Comparison of ENCODE assay signal across 17 mouse cellular contexts in genomic region chr2:44029865-44030264, GRCm38 (mm10).
A peak's percentile ranks its signal among the peaks of the same experiment; 100 is the strongest.
DNase-seq lines count a peak whose midpoint lies in the region; ATAC-seq lines count a peak whose summit lies in the region.
"Had no signal": no experiment of that assay in that cellular context is flagged by ENCODE, and none has a peak within 500 bp of the region (broad histone marks: within the 10 kb centered on the region; RNA-seq: fewer than 3 reads in every experiment).

No protein-coding gene starts in this region.

- H3K4me1 ChIP-seq in forebrain, embryonic 13.5 days = no peaks in the 10 kb centered on the region
- H3K4me1 ChIP-seq in forebrain, embryonic 10.5 days = no peaks in the 10 kb centered on the region
- H3K4me1 ChIP-seq in midbrain, embryonic 11.5 days (ENCODE audit: control insufficient read depth, insufficient read depth, low read length) = no peaks in the 10 kb centered on the region
- H3K4me1 ChIP-seq in midbrain, embryonic 14.5 days (ENCODE audit: control insufficient read depth, insufficient read depth, low read length) = no peaks in the 10 kb centered on the region
- H3K4me1 ChIP-seq: hindbrain, embryonic 12.5 days; hindbrain, embryonic 15.5 days had no signal

- DNase-seq in forebrain, embryonic 10.5 days (ENCODE audit: extremely low spot score, low spot score) = no peak
- no peak for DNase-seq in frontal cortex, postnatal 25 days (ENCODE audit: low spot score in 2 of 2)
- DNase-seq in midbrain, embryonic 11.5 days (ENCODE audit: low spot score, missing footprints) = peak; percentile 19
- DNase-seq in midbrain, embryonic 14.5 days = no peak
- DNase-seq: adrenal gland, postnatal 10 days; adrenal gland, postnatal 36 days; cerebellum, adult 18-20 months; cerebellum, adult 9-10 months; gastrocnemius, adult 2 months; gastrocnemius, postnatal 14 days; heart, adult 11 months had no signal

- no peak overlapping the region for H3K9ac ChIP-seq in forebrain, embryonic 13.5 days
- no peak overlapping the region for H3K9ac ChIP-seq in midbrain, embryonic 11.5 days (ENCODE audit: low read length)
- no peak overlapping the region for H3K9ac ChIP-seq in midbrain, embryonic 14.5 days (replicated peaks; ENCODE audit: low read length)
- H3K9ac ChIP-seq: hindbrain, embryonic 12.5 days; hindbrain, embryonic 15.5 days had no signal

- 80% methylated on average over 10 of the region's 10 CpGs for WGBS in forebrain, embryonic 13.5 days
- WGBS in forebrain, embryonic 10.5 days = 92% methylated on average over 10 of the region's 10 CpGs
- 94% methylated on average over 10 of the region's 10 CpGs for WGBS in midbrain, embryonic 11.5 days
- WGBS in midbrain, embryonic 14.5 days = 94% methylated on average over 10 of the region's 10 CpGs

- H3K27ac ChIP-seq in forebrain, embryonic 13.5 days = peak overlapping the region; percentile 10; the same call in 1 of the 2 replicates
- no peak overlapping the region for H3K27ac ChIP-seq in forebrain, embryonic 10.5 days
- H3K27ac ChIP-seq in midbrain, embryonic 11.5 days (ENCODE audit: low read depth, low read length) = no peak overlapping the region
- no peak overlapping the region for H3K27ac ChIP-seq in midbrain, embryonic 14.5 days (replicated peaks; ENCODE audit: low read depth, low read length)
- H3K27ac ChIP-seq: gastrocnemius, adult 2 months; hindbrain, embryonic 12.5 days; hindbrain, embryonic 15.5 days had no signal

- H3K4me2 ChIP-seq in forebrain, embryonic 13.5 days = no peak overlapping the region
- H3K4me2 ChIP-seq in midbrain, embryonic 11.5 days = no peak overlapping the region
- no peak overlapping the region for H3K4me2 ChIP-seq in midbrain, embryonic 14.5 days (ENCODE audit: low read length)
- H3K4me2 ChIP-seq: heart, embryonic 11.5 days; hindbrain, embryonic 12.5 days; hindbrain, embryonic 15.5 days had no signal

- H3K9me3 ChIP-seq in forebrain, embryonic 13.5 days (replicated peaks) = no peaks in the 10 kb centered on the region
- H3K9me3 ChIP-seq in forebrain, embryonic 10.5 days = no peaks in the 10 kb centered on the region
- no peaks in the 10 kb centered on the region for H3K9me3 ChIP-seq in midbrain, embryonic 11.5 days (ENCODE audit: control insufficient read depth, low read length)
- H3K9me3 ChIP-seq in midbrain, embryonic 14.5 days (ENCODE audit: control insufficient read depth, low read length) = no peaks in the 10 kb centered on the region
- H3K9me3 ChIP-seq: hindbrain, embryonic 12.5 days; hindbrain, embryonic 15.5 days had no signal

- no peaks in the 10 kb centered on the region for H3K27me3 ChIP-seq in forebrain, embryonic 13.5 days
- no peaks in the 10 kb centered on the region for H3K27me3 ChIP-seq in forebrain, embryonic 10.5 days (ENCODE audit: poor library complexity, severe bottlenecking)
- no peaks in the 10 kb centered on the region for H3K27me3 ChIP-seq in midbrain, embryonic 11.5 days (ENCODE audit: control insufficient read depth, insufficient read depth, low read length)
- no peaks in the 10 kb centered on the region for H3K27me3 ChIP-seq in midbrain, embryonic 14.5 days (ENCODE audit: control insufficient read depth, insufficient read depth, low read length)
- H3K27me3 ChIP-seq: hindbrain, embryonic 12.5 days; hindbrain, embryonic 15.5 days had no signal

- H3K36me3 ChIP-seq in forebrain, embryonic 13.5 days (ENCODE audit: poor library complexity, severe bottlenecking) = no peaks in the 10 kb centered on the region
- no peaks in the 10 kb centered on the region for H3K36me3 ChIP-seq in forebrain, embryonic 10.5 days (replicated peaks)
- H3K36me3 ChIP-seq in midbrain, embryonic 11.5 days (ENCODE audit: control insufficient read depth, insufficient read depth, low read length) = no peaks in the 10 kb centered on the region
- H3K36me3 ChIP-seq in midbrain, embryonic 14.5 days (ENCODE audit: control insufficient read depth, insufficient read depth, low read length) = no peaks in the 10 kb centered on the region
- H3K36me3 ChIP-seq: hindbrain, embryonic 12.5 days; hindbrain, embryonic 15.5 days had no signal

- no peak overlapping the region for H3K4me3 ChIP-seq in forebrain, embryonic 13.5 days
- no peak overlapping the region for H3K4me3 ChIP-seq in forebrain, embryonic 10.5 days
- no peak overlapping the region for H3K4me3 ChIP-seq in midbrain, embryonic 11.5 days (ENCODE audit: low read depth, low read length)
- H3K4me3 ChIP-seq in midbrain, embryonic 14.5 days (replicated peaks; ENCODE audit: low read depth, low read length) = no peak overlapping the region
- H3K4me3 ChIP-seq: gastrocnemius, adult 2 months; hindbrain, embryonic 12.5 days; hindbrain, embryonic 15.5 days had no signal

- no peak for ATAC-seq in forebrain, embryonic 13.5 days
- ATAC-seq in frontal cortex, adult (ENCODE audit: low TSS enrichment) = 0 out of 2 replicates have a peak, but pooled peaks have one; percentile 35
- ATAC-seq in midbrain, embryonic 11.5 days (ENCODE audit: low FRiP score) = no peak
- ATAC-seq in midbrain, embryonic 14.5 days (ENCODE audit: low FRiP score, low TSS enrichment) = no peak
- ATAC-seq: intestine, postnatal 0 days had no signal
